Mouse (Mus musculus): ENCODE data around the gene Abat. TPM values are rescaled to one million over a fixed set of nuclear protein-coding genes. Genes with fewer than 3 reads are reported as not detected.

Gene Abat
- polyA plus RNA-seq, 1 experiment from 2014 or later: 48.5 TPM

Small RNA genes within 50 kb of the gene (microRNA-seq; reads per million reads assigned to microRNA genes)
- gene Gm22137: not detected

Other genes with a start within 250 kb of the Abat start
- gene Tmem114, start 88.3 kb upstream of the Abat start, polyA plus RNA-seq (2015; fragmentation: Nextera tagmentation; extraction: Ambion mirVana): 0.11 TPM in 1 of 2 replicates, not detected in the other
- gene Mettl22, start 42.6 kb upstream of the Abat start, polyA plus RNA-seq (2015; fragmentation: Nextera tagmentation; extraction: Ambion mirVana): 20.4 and 20.5 TPM in 2 replicates
- 61.2 and 63.3 TPM in 2 replicates for gene Pmm2, start 124.2 kb downstream of the Abat start, polyA plus RNA-seq (2015; fragmentation: Nextera tagmentation; extraction: Ambion mirVana)
- 22.5 and 25.3 TPM in 2 replicates for gene Tmem186, start 124.3 kb downstream of the Abat start, polyA plus RNA-seq (2015; fragmentation: Nextera tagmentation; extraction: Ambion mirVana)
- gene Carhsp1, start 158.7 kb downstream of the Abat start, polyA plus RNA-seq (2015; fragmentation: Nextera tagmentation; extraction: Ambion mirVana): 86.0 and 86.9 TPM in 2 replicates
- not detected in 2 replicates for gene Gm5767, start 167.3 kb downstream of the Abat start, polyA plus RNA-seq (2015; fragmentation: Nextera tagmentation; extraction: Ambion mirVana)

Measured in kidney, embryonic 16.5 days (tissue).